Mouse (Mus musculus) midbrain, embryonic 13.5 days (tissue): ENCODE measurements around the gene Zfp512. TPM values are rescaled to one million over a fixed set of nuclear protein-coding genes. Genes with fewer than 3 reads are reported as not detected.
"Not testable (repeated sequence)": the region's sequence is repeated elsewhere in the genome, so short reads cannot be mapped to it uniquely, and the experiment has no call there.

ENCODE experiments used
- ATAC-seq: fragments of 200-750 bp; cut with Nextera tagmentation; 2 replicates; pipeline ENCODE4 v1.8.0; 2017; ENCODE audit warnings: mild to moderate bottlenecking, moderate TSS enrichment, moderate library complexity
- H3K27ac ChIP-seq: fragments of 300-500 bp; sonication (generic); 2 replicates; pipeline ENCODE4 v1.5.1; 2015; ENCODE audit warnings: inconsistent platforms, mild to moderate bottlenecking, moderate library complexity
- H3K27me3 ChIP-seq: fragments of 300-500 bp; sonication (generic); 2 replicates; pipeline ENCODE4 v1.6.1; 2015; ENCODE audit warnings: mild to moderate bottlenecking, inconsistent platforms
- H3K36me3 ChIP-seq: fragments of 300-500 bp; sonication (generic); 2 replicates; pipeline ENCODE4 v1.6.1; 2015; ENCODE audit warnings: mild to moderate bottlenecking, inconsistent platforms
- H3K4me1 ChIP-seq: fragments of 300-500 bp; sonication (generic); replicated peaks from 2 replicates; pipeline ENCODE4 v1.6.1; 2015; ENCODE audit warnings: inconsistent platforms
- H3K4me2 ChIP-seq: fragments of 300-500 bp; sonication (generic); replicated peaks from 2 replicates; pipeline ENCODE4 v1.6.1; 2015; ENCODE audit warnings: moderate library complexity, mild to moderate bottlenecking, inconsistent platforms
- H3K4me3 ChIP-seq: fragments of 300-500 bp; sonication (generic); replicated peaks from 2 replicates; pipeline ENCODE4 v1.5.1; 2015; ENCODE audit warnings: mild to moderate bottlenecking, inconsistent platforms
- H3K9ac ChIP-seq: fragments of 300-500 bp; sonication (generic); replicated peaks from 2 replicates; pipeline ENCODE4 v1.6.1; 2015; ENCODE audit warnings: mild to moderate bottlenecking, inconsistent platforms
- H3K9me3 ChIP-seq: fragments of 300-500 bp; sonication (generic); 2 replicates; pipeline ENCODE4 v1.6.1; 2016; ENCODE audit warnings: mild to moderate bottlenecking, inconsistent platforms
- WGBS: fragments of 180-500 bp; shearing (Covaris S2); methylation state at CpG from one replicate; pipeline ENCODE4 v1.1.7; 2015; 5-methylcytosine and 5-hydroxymethylcytosine counted together
- polyA plus RNA-seq: library from polyadenylated mRNA; unstranded; fragments of >200 nt; fragmentation: Nextera tagmentation; extraction: Ambion mirVana; gene quantifications from 2 replicates; pipeline ENCODE4 v1.2.1, GENCODE M21; 2015

Gene Zfp512
- polyA plus RNA-seq = 124 and 125 TPM in 2 replicates

- 7% methylated on average over 23 of the region's 23 CpGs for WGBS
- Histone ChIP-seq H3K27me3 (no peaks in the 10 kb centered on the region), H3K27ac (no peak within 1 kb of the TSS), H3K9me3 (no peaks in the 10 kb centered on the region), H3K4me1 (peaks cover 20% of the 10 kb centered on the region), H3K4me2 (peak within 1 kb of the TSS; percentile 94), H3K36me3 (no peaks in the 10 kb centered on the region), H3K4me3 (peak within 1 kb of the TSS; percentile 56), H3K9ac (peak within 1 kb of the TSS; percentile 82)
- peak; percentile 100 for ATAC-seq
Measured at GRCm38 (mm10) chr5:31451878-31452561, at the start of gene Zfp512. TSS of gene Zfp512 (plus strand) at chr5:31452431.

DNA sequence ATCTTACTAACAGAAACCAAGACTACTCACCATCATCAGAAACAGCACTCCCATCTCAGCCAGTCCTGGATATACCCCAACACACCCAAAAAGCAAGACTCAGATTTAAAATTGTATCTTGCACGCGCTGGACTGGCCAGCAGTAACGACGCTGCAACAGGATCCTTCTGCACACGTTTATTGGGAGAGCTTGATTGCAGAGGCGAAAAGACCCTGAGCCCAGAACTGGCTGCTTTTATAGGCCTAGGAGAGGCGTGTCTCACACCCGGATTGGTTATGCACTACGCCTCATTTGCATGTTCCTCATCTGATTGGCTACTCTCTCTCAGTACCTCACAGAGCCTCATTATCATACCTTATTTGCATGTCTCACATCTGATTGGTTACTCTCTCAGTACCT, 17.5 kb upstream of the Zfp512 start:
- H3K9me3 ChIP-seq, H3K27ac ChIP-seq, H3K4me3 ChIP-seq, H3K4me1 ChIP-seq, H3K9ac ChIP-seq, H3K4me2 ChIP-seq, ATAC-seq, H3K27me3 ChIP-seq, H3K36me3 ChIP-seq: not testable (repeated sequence)
- WGBS = 96% methylated on average over 9 of the region's 9 CpGs

GRCm38 (mm10) chr5:31451336-31451735, 895 bp upstream of the Zfp512 start:
- no peak; the same call in 1 of the 2 replicates for ATAC-seq
- Histone ChIP-seq H3K27ac (no peak overlapping the region), H3K4me2 (peak overlapping the region; percentile 94; the same call in 1 of the 2 replicates), H3K27me3 (no peaks in the 10 kb centered on the region), H3K4me3 (no peak overlapping the region), H3K9ac (no peak overlapping the region), H3K36me3 (no peaks in the 10 kb centered on the region), H3K9me3 (no peaks in the 10 kb centered on the region), H3K4me1 (peaks cover 20% of the 10 kb centered on the region)
- 94% methylated on average over 2 of the region's 2 CpGs for WGBS

- no peak for ATAC-seq
- H3K27me3 ChIP-seq = no peaks in the 10 kb centered on the region
- peaks cover 20% of the 10 kb centered on the region for H3K4me1 ChIP-seq
- H3K9me3 ChIP-seq = no peaks in the 10 kb centered on the region
- H3K4me2 ChIP-seq = peak overlapping the region; percentile 94
- no peaks in the 10 kb centered on the region for H3K36me3 ChIP-seq
- peak overlapping the region; percentile 82 for H3K9ac ChIP-seq
- no peak overlapping the region for H3K27ac ChIP-seq
- WGBS = under 1% methylated on average over 11 of the region's 11 CpGs
- H3K4me3 ChIP-seq = peak overlapping the region; percentile 56
Measured at GRCm38 (mm10) chr5:31452562-31452878, 289 bp downstream of the Zfp512 start.

DNA sequence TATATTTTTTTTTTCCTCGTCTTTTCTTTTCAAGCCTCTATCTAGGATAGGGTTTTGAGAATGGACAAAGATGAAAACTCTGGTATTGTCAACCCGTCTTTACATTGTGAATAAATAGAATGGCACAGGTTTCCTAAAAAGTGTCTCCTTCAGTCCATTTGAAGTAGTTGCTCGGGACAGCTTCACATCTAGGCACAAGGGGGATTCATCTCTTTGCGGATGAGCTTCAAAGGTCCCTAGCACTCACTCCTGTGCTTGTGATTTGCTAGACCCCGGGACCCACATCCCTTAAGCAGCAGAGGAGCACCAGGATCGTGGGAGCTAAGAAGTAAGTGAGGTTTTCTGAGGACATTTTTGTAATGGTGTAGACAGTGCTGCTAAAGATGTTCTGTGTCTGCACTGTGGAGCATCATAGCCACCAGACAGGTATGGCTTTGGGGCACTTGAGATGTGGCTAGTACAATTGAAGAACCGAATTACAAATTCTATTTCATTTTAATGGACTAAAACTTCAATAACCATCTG, 717 bp downstream of the Zfp512 start:
- H3K27ac ChIP-seq = no peak overlapping the region
- no peak for ATAC-seq
- peaks cover 20% of the 10 kb centered on the region for H3K4me1 ChIP-seq
- no peaks in the 10 kb centered on the region for H3K9me3 ChIP-seq
- peak overlapping the region; percentile 82 for H3K9ac ChIP-seq
- no peaks in the 10 kb centered on the region for H3K27me3 ChIP-seq
- no peaks in the 10 kb centered on the region for H3K36me3 ChIP-seq
- 16% methylated on average over 7 of the region's 7 CpGs for WGBS
- H3K4me2 ChIP-seq = peak overlapping the region; percentile 94
- H3K4me3 ChIP-seq = peak overlapping the region; percentile 56

DNA sequence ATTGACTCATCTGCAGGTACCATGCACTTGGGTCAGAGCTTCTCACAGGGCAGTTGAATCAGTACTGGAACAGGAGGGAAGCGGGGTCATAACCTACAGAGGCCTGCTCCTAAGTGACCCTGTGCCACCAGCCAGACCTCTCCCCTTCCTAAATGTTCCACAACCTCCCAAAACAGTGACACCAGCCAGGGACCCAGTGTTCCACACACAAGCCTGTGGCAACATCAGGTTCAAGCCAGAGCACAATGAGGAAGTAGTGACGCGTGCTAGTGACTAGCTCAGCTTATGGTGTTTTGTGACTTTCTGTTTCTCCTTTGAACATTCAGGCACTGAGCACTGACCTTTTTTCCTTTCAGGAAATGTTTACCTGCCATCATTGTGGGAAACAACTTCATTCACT, 15.6 kb downstream of the Zfp512 start:
- no peaks in the 10 kb centered on the region for H3K4me1 ChIP-seq
- no peak overlapping the region for H3K4me2 ChIP-seq
- H3K27ac ChIP-seq = no peak overlapping the region
- no peak overlapping the region for H3K9ac ChIP-seq
- peaks cover 72% of the 10 kb centered on the region for H3K36me3 ChIP-seq
- H3K4me3 ChIP-seq = no peak overlapping the region
- no peaks in the 10 kb centered on the region for H3K27me3 ChIP-seq
- no peaks in the 10 kb centered on the region for H3K9me3 ChIP-seq
- 96% methylated on average over 3 of the region's 3 CpGs for WGBS
- no peak for ATAC-seq

GRCm38 (mm10) chr5:31469711-31470110, 17.5 kb downstream of the Zfp512 start:
- H3K27ac ChIP-seq = no peak overlapping the region
- H3K9ac ChIP-seq = no peak overlapping the region
- peaks cover 90% of the 10 kb centered on the region for H3K36me3 ChIP-seq
- no peak overlapping the region for H3K4me2 ChIP-seq
- no peaks in the 10 kb centered on the region for H3K27me3 ChIP-seq
- no peaks in the 10 kb centered on the region for H3K9me3 ChIP-seq
- H3K4me1 ChIP-seq = no peaks in the 10 kb centered on the region
- no peak for ATAC-seq
- no peak overlapping the region for H3K4me3 ChIP-seq
- 90% methylated on average over 6 of the region's 6 CpGs for WGBS

DNA sequence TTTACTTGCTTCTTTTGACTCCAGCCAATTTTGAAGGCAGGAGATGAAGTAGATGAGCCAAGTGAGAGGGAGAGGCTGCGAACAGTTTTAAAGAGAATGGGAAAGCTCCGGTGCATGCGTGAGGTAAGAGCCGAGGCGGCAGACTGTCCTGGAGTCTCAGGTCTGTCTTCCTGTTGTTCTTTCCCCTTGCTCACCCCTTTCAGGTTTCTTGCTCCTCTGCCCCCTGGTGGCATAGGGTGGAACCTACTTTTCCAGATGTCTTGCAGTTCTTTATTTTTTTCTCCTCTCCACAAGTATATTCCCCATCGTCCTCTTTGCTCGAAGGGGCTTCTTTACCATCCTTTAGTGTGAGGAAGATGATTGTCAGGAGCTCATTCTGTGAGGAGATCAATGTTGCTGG, 18.1 kb downstream of the Zfp512 start:
- no peak overlapping the region for H3K27ac ChIP-seq
- no peak overlapping the region for H3K9ac ChIP-seq
- WGBS = 76% methylated on average over 7 of the region's 7 CpGs
- H3K36me3 ChIP-seq = peaks cover 92% of the 10 kb centered on the region
- no peaks in the 10 kb centered on the region for H3K4me1 ChIP-seq
- no peaks in the 10 kb centered on the region for H3K27me3 ChIP-seq
- H3K4me3 ChIP-seq = no peak overlapping the region
- no peak overlapping the region for H3K4me2 ChIP-seq
- ATAC-seq = no peak
- no peaks in the 10 kb centered on the region for H3K9me3 ChIP-seq

- ATAC-seq = no peak
- H3K9me3 ChIP-seq = no peaks in the 10 kb centered on the region
- peaks cover 86% of the 10 kb centered on the region for H3K36me3 ChIP-seq
- no peak overlapping the region for H3K4me2 ChIP-seq
- no peak overlapping the region for H3K4me3 ChIP-seq
- WGBS = 93% methylated on average over 4 of the region's 4 CpGs
- no peak overlapping the region for H3K9ac ChIP-seq
- no peaks in the 10 kb centered on the region for H3K4me1 ChIP-seq
- no peaks in the 10 kb centered on the region for H3K27me3 ChIP-seq
- H3K27ac ChIP-seq = no peak overlapping the region
Measured at GRCm38 (mm10) chr5:31480536-31480935, 28.3 kb downstream of the Zfp512 start.

DNA sequence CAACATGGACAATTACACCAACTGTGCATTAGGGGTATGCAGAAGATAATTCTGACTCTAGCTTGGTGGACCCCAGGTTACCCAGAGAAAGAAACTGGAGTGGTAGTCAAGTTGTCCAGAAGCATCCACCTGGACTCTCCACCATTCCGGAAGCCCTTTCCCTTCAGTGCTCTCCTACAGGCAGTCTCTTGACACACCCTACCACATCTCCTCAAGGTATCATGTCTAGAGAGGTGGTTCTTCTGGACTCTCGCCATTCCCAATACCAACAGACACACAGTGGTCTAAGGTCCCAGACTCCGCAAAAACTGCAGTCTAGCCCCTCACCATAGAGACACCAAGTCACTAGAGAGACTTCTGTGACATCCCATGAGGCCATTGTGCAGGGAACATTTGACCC, 33.2 kb downstream of the Zfp512 start, which contains the start of gene 4930548H24Rik:
Gene 4930548H24Rik, plus strand, starts transcription at position 301 of the 400 bp plus-strand sequence.
- H3K4me1 ChIP-seq = no peaks in the 10 kb centered on the region
- H3K4me2 ChIP-seq = no peak within 1 kb of the TSS
- H3K27ac ChIP-seq = no peak within 1 kb of the TSS
- no peak within 1 kb of the TSS for H3K4me3 ChIP-seq
- no peak for ATAC-seq
- H3K9me3 ChIP-seq = no peaks in the 10 kb centered on the region
- 98% methylated on average over 3 of the region's 3 CpGs for WGBS
- H3K9ac ChIP-seq = no peak within 1 kb of the TSS
- H3K27me3 ChIP-seq = no peaks in the 10 kb centered on the region
- peaks cover 37% of the 10 kb centered on the region for H3K36me3 ChIP-seq

DNA sequence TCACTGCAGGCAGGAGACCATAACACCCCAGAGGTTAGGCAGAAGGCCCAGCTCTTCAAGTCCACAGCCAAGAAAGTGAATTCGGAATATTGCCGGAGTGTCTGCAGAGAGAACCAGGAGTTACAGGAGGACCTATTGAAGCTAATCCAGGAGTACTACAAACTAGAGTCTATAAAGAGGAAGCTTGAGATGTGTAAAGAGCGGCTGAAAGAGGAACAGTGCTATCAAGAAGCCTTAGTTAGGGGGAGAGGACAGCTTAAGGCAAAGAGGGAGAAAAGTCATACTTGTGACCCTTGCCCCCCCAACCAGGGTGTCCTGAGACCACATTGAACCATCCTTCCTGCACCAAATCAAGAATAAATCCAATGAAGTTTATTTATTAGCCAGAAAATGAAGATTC, 35.7 kb downstream of the Zfp512 start:
- ATAC-seq = no peak
- Histone ChIP-seq H3K4me1 (no peaks in the 10 kb centered on the region), H3K9me3 (no peaks in the 10 kb centered on the region), H3K4me2 (no peak overlapping the region), H3K27ac (no peak overlapping the region), H3K9ac (no peak overlapping the region), H3K4me3 (no peak overlapping the region), H3K27me3 (no peaks in the 10 kb centered on the region), H3K36me3 (peaks cover 13% of the 10 kb centered on the region)
- WGBS = 98% methylated on average over 3 of the region's 3 CpGs

- Histone ChIP-seq H3K9me3 (no peaks in the 10 kb centered on the region), H3K36me3 (peaks cover 4% of the 10 kb centered on the region; the same call in 1 of the 2 replicates), H3K4me2 (no peak overlapping the region), H3K4me1 (0 out of 2 replicates have a peak, but pooled peaks cover 3% of the 10 kb centered on the region), H3K27me3 (no peaks in the 10 kb centered on the region), H3K9ac (no peak overlapping the region), H3K4me3 (no peak overlapping the region), H3K27ac (no peak overlapping the region)
- 75% methylated on average over 7 of the region's 7 CpGs for WGBS
- no peak for ATAC-seq
Measured at GRCm38 (mm10) chr5:31489116-31489769, 37.0 kb downstream of the Zfp512 start.
